In genomic region chr5:65231289-65232003, GRCm38 (mm10) we compare ENCODE assay signal across 19 mouse cellular contexts. TPM values are rescaled to one million over a fixed set of nuclear protein-coding genes. Genes with fewer than 3 reads are reported as not detected.
DNase-seq lines count a peak whose midpoint lies in the region; ATAC-seq lines count a peak whose summit lies in the region.
"Had no signal": no experiment of that assay in that cellular context is flagged by ENCODE, and none has a peak within 500 bp of the region (broad histone marks: within the 10 kb centered on the region; RNA-seq: fewer than 3 reads in every experiment).

No protein-coding gene starts in this region.

- 89% methylated on average over 12 of the region's 12 CpGs for WGBS in forebrain, embryonic 11.5 days
- WGBS in forebrain, embryonic 16.5 days, result 56% methylated on average over 12 of the region's 12 CpGs
- 74% methylated on average over 12 of the region's 12 CpGs for WGBS in midbrain, embryonic 14.5 days
- WGBS in midbrain, embryonic 11.5 days, result 89% methylated on average over 12 of the region's 12 CpGs
- 68% methylated on average over 12 of the region's 12 CpGs for WGBS in neural tube, embryonic 15.5 days

- no peak overlapping the region for H3K4me3 ChIP-seq in forebrain, embryonic 11.5 days (ENCODE audit: low read depth, low read length)
- no peak overlapping the region for H3K4me3 ChIP-seq in forebrain, embryonic 16.5 days (replicated peaks; ENCODE audit: low read length)
- H3K4me3 ChIP-seq in midbrain, embryonic 14.5 days (replicated peaks; ENCODE audit: low read depth, low read length), result no peak overlapping the region
- no peak overlapping the region for H3K4me3 ChIP-seq in midbrain, embryonic 11.5 days (ENCODE audit: low read depth, low read length)
- no peak overlapping the region for H3K4me3 ChIP-seq in neural tube, embryonic 15.5 days (replicated peaks)
- H3K4me3 ChIP-seq: embryonic facial prominence, embryonic 12.5 days; erythroblast, embryonic 14.5 days; heart, embryonic 10.5 days; limb, embryonic 10.5 days; liver, embryonic 13.5 days; lung, embryonic 15.5 days had no signal

- no peaks in the 10 kb centered on the region for H3K9me3 ChIP-seq in forebrain, embryonic 11.5 days (ENCODE audit: control insufficient read depth, low read length)
- H3K9me3 ChIP-seq in forebrain, embryonic 16.5 days (ENCODE audit: control insufficient read depth, low read length), result no peaks in the 10 kb centered on the region
- no peaks in the 10 kb centered on the region for H3K9me3 ChIP-seq in midbrain, embryonic 14.5 days (ENCODE audit: control insufficient read depth, low read length)
- no peaks in the 10 kb centered on the region for H3K9me3 ChIP-seq in midbrain, embryonic 11.5 days (ENCODE audit: control insufficient read depth, low read length)
- no peaks in the 10 kb centered on the region for H3K9me3 ChIP-seq in neural tube, embryonic 15.5 days (replicated peaks)
- H3K9me3 ChIP-seq: embryonic facial prominence, embryonic 12.5 days; heart, embryonic 10.5 days; limb, embryonic 10.5 days; liver, embryonic 13.5 days; lung, embryonic 15.5 days had no signal

- no peak overlapping the region for H3K9ac ChIP-seq in forebrain, embryonic 11.5 days (ENCODE audit: low read length)
- H3K9ac ChIP-seq in forebrain, embryonic 16.5 days (replicated peaks; ENCODE audit: low read depth, low read length), result no peak overlapping the region
- no peak overlapping the region for H3K9ac ChIP-seq in midbrain, embryonic 14.5 days (replicated peaks; ENCODE audit: low read length)
- no peak overlapping the region for H3K9ac ChIP-seq in midbrain, embryonic 11.5 days (ENCODE audit: low read length)
- no peak overlapping the region for H3K9ac ChIP-seq in neural tube, embryonic 15.5 days (replicated peaks)
- H3K9ac ChIP-seq: embryonic facial prominence, embryonic 12.5 days; forebrain, postnatal 0 days; liver, embryonic 13.5 days; lung, embryonic 15.5 days had no signal

- H3K27ac ChIP-seq in forebrain, embryonic 11.5 days (ENCODE audit: low read depth, low read length), result no peak overlapping the region
- no peak overlapping the region for H3K27ac ChIP-seq in forebrain, embryonic 16.5 days (ENCODE audit: low read length)
- peak overlapping the region; percentile 60 for H3K27ac ChIP-seq in midbrain, embryonic 14.5 days (replicated peaks; ENCODE audit: low read depth, low read length)
- H3K27ac ChIP-seq in midbrain, embryonic 11.5 days (ENCODE audit: low read depth, low read length), result no peak overlapping the region
- no peak overlapping the region for H3K27ac ChIP-seq in neural tube, embryonic 15.5 days (replicated peaks)
- H3K27ac ChIP-seq: embryonic facial prominence, embryonic 12.5 days; heart, embryonic 10.5 days; limb, embryonic 10.5 days; liver, embryonic 13.5 days; lung, embryonic 15.5 days had no signal

- ATAC-seq in forebrain, embryonic 11.5 days (replicated peaks; ENCODE audit: low FRiP score), result no peak
- no peak for ATAC-seq in forebrain, embryonic 16.5 days
- ATAC-seq in midbrain, embryonic 14.5 days (ENCODE audit: low FRiP score, low TSS enrichment), result peak; percentile 70; the same call in 1 of the 2 replicates
- ATAC-seq in midbrain, embryonic 11.5 days (ENCODE audit: low FRiP score), result no peak
- peak; percentile 59 for ATAC-seq in neural tube, embryonic 15.5 days (ENCODE audit: low FRiP score)
- ATAC-seq: forebrain, postnatal 0 days had no signal

- H3K36me3 ChIP-seq in forebrain, embryonic 11.5 days (ENCODE audit: control insufficient read depth, insufficient read depth, low read length), result no peaks in the 10 kb centered on the region; the same call in 1 of the 2 replicates
- H3K36me3 ChIP-seq in forebrain, embryonic 16.5 days (ENCODE audit: control insufficient read depth, insufficient read depth), result peaks cover 9% of the 10 kb centered on the region
- peaks cover 36% of the 10 kb centered on the region for H3K36me3 ChIP-seq in midbrain, embryonic 14.5 days (ENCODE audit: control insufficient read depth, insufficient read depth, low read length)
- H3K36me3 ChIP-seq in midbrain, embryonic 11.5 days (ENCODE audit: control insufficient read depth, insufficient read depth, low read length), result peaks cover 7% of the 10 kb centered on the region
- H3K36me3 ChIP-seq in neural tube, embryonic 15.5 days, result peaks cover 36% of the 10 kb centered on the region
- H3K36me3 ChIP-seq: liver, embryonic 13.5 days had no signal

- no peak overlapping the region for H3K4me2 ChIP-seq in forebrain, embryonic 11.5 days (ENCODE audit: low read depth, low read length, severe bottlenecking)
- no peak overlapping the region for H3K4me2 ChIP-seq in forebrain, embryonic 16.5 days (ENCODE audit: low read length)
- no peak overlapping the region for H3K4me2 ChIP-seq in midbrain, embryonic 14.5 days (ENCODE audit: low read length)
- no peak overlapping the region for H3K4me2 ChIP-seq in midbrain, embryonic 11.5 days
- no peak overlapping the region for H3K4me2 ChIP-seq in neural tube, embryonic 15.5 days
- H3K4me2 ChIP-seq: embryonic facial prominence, embryonic 12.5 days; liver, embryonic 13.5 days; lung, embryonic 15.5 days had no signal

- H3K4me1 ChIP-seq in forebrain, embryonic 11.5 days (replicated peaks; ENCODE audit: control insufficient read depth, insufficient read depth, low read length), result no peaks in the 10 kb centered on the region
- H3K4me1 ChIP-seq in forebrain, embryonic 16.5 days (replicated peaks; ENCODE audit: control insufficient read depth, insufficient read depth, low read length), result 0 out of 2 replicates have a peak, but pooled peaks cover 2% of the 10 kb centered on the region
- no peaks in the 10 kb centered on the region for H3K4me1 ChIP-seq in midbrain, embryonic 14.5 days (ENCODE audit: control insufficient read depth, insufficient read depth, low read length)
- no peaks in the 10 kb centered on the region for H3K4me1 ChIP-seq in midbrain, embryonic 11.5 days (ENCODE audit: control insufficient read depth, insufficient read depth, low read length)
- H3K4me1 ChIP-seq in neural tube, embryonic 15.5 days, result no peaks in the 10 kb centered on the region
- H3K4me1 ChIP-seq: embryonic facial prominence, embryonic 12.5 days; heart, embryonic 10.5 days; limb, embryonic 10.5 days; liver, embryonic 13.5 days; lung, embryonic 15.5 days had no signal

- H3K27me3 ChIP-seq in forebrain, embryonic 11.5 days (ENCODE audit: control insufficient read depth, insufficient read depth, low read length), result no peaks in the 10 kb centered on the region
- no peaks in the 10 kb centered on the region for H3K27me3 ChIP-seq in forebrain, embryonic 16.5 days (replicated peaks; ENCODE audit: control insufficient read depth, insufficient read depth, low read length)
- H3K27me3 ChIP-seq in midbrain, embryonic 14.5 days (ENCODE audit: control insufficient read depth, insufficient read depth, low read length), result no peaks in the 10 kb centered on the region
- no peaks in the 10 kb centered on the region for H3K27me3 ChIP-seq in midbrain, embryonic 11.5 days (ENCODE audit: control insufficient read depth, insufficient read depth, low read length)
- no peaks in the 10 kb centered on the region for H3K27me3 ChIP-seq in neural tube, embryonic 15.5 days (replicated peaks)
- H3K27me3 ChIP-seq: embryonic facial prominence, embryonic 12.5 days; liver, embryonic 13.5 days; lung, embryonic 15.5 days had no signal

- DNase-seq in forebrain, embryonic 11.5 days (ENCODE audit: low spot score), result peak; percentile 19
- DNase-seq in midbrain, embryonic 14.5 days, result peak; percentile 54
- DNase-seq in midbrain, embryonic 11.5 days (ENCODE audit: low spot score, missing footprints), result no peak
- peak; percentile 17 for DNase-seq in cerebellum, adult 9-11 months
- no peak for DNase-seq in retina, embryonic 14.5 days (ENCODE audit: low spot score)
- DNase-seq: B cell, adult 2 months; forebrain, postnatal 0 days; layer of hippocampus, adult 9-11 months; liver, embryonic 13.5 days; lung, postnatal 4 days; right cerebral cortex, postnatal 4 days; thymus, postnatal 36 days had no signal

RNA-seq across cellular contexts. Expression of gene Wdr19, which starts 31.9 kb away (rescaled TPM):
- 14.7 and 15.2 TPM in 2 replicates for polyA plus RNA-seq in forebrain, embryonic 11.5 days (2014; fragmentation: Nextera tagmentation; extraction: Ambion mirVana)
- 13.6 and 14.9 TPM in 2 replicates for polyA plus RNA-seq in forebrain, embryonic 16.5 days (2015; fragmentation: Nextera tagmentation; extraction: Ambion mirVana)
- polyA plus RNA-seq in midbrain, embryonic 14.5 days (2014; fragmentation: Nextera tagmentation; extraction: Ambion mirVana), result 11.3 and 18.3 TPM in 2 replicates
- polyA plus RNA-seq in midbrain, embryonic 11.5 days (2014; fragmentation: Nextera tagmentation; extraction: Ambion mirVana), result 14.6 and 14.9 TPM in 2 replicates
- polyA plus RNA-seq in neural tube, embryonic 15.5 days (2015; fragmentation: Nextera tagmentation; extraction: Ambion mirVana), result 10.3 and 10.7 TPM in 2 replicates
- polyA plus RNA-seq: erythroblast, embryonic 14.5 days had no signal

Comparison
In these comparisons a context has a peak if more than half of its experiments do, and no peak if none do; other contexts are left out.
1. ATAC-seq: peak in midbrain, embryonic 14.5 days (single experiment) and neural tube, embryonic 15.5 days (single experiment); none in forebrain, embryonic 11.5 days (single experiment), forebrain, embryonic 16.5 days (single experiment) and midbrain, embryonic 11.5 days (single experiment).
2. DNase-seq: peak in forebrain, embryonic 11.5 days (single experiment), midbrain, embryonic 14.5 days (single experiment) and cerebellum, adult 9-11 months (single experiment); none in midbrain, embryonic 11.5 days (single experiment) and retina, embryonic 14.5 days (single experiment).